Mouse (Mus musculus): Measurements from ENCODE around the gene V1ra8.
"Not testable (repeated sequence)": the region's sequence is repeated elsewhere in the genome, so short reads cannot be mapped to it uniquely, and the experiment has no call there.

Gene V1ra8

DNA sequence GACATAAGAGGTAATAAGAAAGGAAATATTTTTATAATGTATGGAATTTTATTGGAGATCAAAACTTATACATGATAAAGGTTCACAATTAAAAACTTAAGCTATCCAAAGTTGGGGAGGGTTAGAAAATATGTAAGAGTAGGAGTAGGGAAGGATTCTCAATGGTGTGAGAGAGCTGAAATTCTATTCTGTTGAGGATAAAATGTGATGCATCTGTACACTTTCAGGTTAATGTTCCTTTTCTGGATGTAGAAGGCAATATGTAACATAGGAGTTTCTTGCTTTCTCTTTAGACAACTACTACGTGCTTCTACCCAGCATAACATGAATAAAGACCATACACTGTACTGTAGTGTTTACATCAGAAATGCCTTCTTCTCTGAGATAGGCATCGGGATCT is at the start of gene V1ra8:
Gene V1ra8, plus strand, starts transcription at position 301 of the 400 bp plus-strand sequence.
- not testable (repeated sequence) for DNase-seq (ENCODE audit: low read depth, low spot score)

DNA sequence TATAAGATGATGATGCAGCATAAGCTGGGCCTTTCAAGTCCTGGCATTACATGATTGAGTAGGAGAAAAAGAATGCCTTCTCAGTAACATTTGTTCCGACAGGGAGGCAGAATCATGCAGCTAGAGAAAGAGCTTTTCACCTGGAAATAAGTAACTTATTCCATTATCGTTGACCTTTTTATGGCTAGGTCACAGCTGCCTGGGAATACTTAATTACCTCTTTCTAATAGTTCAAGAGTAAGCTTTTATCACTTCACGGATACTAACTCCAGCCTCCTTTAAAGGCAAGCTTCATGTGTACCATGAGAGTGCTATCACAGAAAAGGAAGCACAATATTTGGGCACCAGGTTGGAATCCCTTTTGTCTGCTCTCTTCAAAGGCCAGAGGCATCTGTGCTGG is 42.5 kb upstream of the V1ra8 start:
- no peak for DNase-seq (ENCODE audit: low read depth, low spot score)

DNA sequence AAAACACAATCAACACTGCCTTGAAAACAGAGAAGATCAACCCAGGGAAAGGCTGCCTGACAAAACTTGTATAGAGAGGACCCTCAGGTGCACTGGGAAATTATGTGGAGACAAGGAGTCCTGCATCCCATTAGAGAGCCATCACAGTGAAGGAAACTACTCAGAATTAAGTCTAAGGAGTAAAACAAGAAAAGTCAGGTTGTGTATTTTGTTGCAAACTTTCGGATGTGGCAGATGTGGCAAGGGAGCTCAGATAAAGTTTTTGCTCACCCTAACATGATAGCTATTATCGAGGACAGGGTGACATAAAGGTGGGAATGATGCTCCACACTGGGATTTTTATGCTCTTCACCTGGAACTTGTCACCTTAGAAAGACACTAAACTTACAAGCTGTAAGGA is 28.1 kb upstream of the V1ra8 start, which contains the start of gene Vmn1r52:
Gene Vmn1r52, plus strand, starts transcription at position 301 of the 400 bp plus-strand sequence.
- no peak for DNase-seq (ENCODE audit: low read depth, low spot score)

DNA sequence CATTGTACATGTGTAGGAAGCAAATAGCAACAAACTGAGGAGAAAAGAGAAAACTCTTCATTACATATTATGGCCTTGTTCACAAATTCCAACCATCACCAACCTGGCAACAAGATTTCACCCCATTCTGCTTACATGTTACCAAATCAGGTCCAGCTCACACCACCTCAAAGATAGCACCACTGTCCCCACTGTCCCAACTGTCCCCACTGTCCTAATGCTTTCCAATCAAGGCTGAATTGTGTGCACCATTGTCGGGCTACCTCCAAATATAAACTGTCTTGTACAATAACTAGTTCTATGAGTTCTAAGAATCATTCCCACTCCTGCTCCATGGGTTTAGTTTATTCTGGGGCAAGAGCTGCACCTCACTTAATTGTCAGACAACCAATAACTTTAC is 21.7 kb downstream of the V1ra8 start, which contains the start of gene Vmn1r53:
Gene Vmn1r53, minus strand, starts transcription at position 101 of the 400 bp plus-strand sequence.
- DNase-seq (ENCODE audit: low read depth, low spot score) = no peak

DNA sequence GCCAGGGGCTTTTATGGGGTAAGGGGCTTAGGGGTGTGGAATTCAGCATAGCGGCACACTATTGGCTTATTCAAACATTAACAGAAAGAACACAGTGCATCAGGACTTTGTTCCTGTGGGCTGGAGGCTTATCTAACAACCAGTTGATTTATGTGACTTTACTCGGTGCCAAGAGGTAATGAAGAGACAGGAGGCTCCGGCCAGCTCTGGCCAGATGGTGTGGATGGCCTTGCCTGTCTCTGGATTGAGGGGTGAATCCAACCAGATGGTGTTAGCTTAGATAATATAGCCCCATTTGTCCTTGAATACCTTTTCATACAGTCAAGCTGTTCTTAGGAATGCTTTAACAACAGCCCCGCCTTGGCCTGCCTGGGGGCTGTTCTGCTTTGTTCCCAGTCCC is 29.5 kb downstream of the V1ra8 start:
- not testable (repeated sequence) for DNase-seq (ENCODE audit: low read depth, low spot score)

DNA sequence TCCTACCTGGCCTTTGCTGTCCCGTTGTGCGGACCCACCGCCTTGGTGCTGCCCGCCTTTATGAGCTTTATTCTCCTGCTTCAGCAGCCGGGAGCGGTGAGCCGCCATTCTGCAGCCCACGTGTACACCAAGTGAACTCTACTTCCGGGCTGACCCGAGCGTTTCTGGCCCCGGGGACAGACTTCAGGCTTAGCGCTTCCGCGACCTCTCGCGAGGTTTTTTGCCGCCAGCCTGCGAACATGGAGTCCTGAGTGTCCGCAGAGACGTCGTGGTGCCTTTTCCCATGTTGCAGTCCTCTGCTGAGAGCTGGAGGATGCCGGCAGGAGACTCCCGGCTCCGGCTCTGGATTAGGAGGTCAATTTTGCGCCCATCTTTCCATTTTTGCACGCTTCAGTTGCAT is 30.1 kb downstream of the V1ra8 start:
- DNase-seq (ENCODE audit: low read depth, low spot score) = no peak

DNA sequence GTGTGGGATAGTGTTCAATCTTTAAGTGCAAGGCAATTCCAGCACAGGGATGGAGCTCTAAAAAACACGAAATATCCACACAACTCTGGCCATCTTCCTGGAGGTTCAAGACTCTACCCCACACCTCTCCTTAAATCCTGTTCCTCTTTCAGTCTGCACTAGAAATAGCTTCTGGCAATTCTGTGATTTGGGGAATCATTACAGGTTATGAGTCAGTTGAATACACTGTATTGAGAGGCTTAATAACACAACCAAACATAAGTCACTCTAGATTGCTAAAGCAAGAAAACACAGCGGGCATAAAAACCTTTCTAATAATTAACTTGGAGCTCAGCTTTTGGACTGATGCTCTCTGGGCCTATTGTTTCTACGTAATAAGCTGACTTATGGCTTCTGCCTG is 41.4 kb downstream of the V1ra8 start:
- DNase-seq (ENCODE audit: low read depth, low spot score) = no peak

DNA sequence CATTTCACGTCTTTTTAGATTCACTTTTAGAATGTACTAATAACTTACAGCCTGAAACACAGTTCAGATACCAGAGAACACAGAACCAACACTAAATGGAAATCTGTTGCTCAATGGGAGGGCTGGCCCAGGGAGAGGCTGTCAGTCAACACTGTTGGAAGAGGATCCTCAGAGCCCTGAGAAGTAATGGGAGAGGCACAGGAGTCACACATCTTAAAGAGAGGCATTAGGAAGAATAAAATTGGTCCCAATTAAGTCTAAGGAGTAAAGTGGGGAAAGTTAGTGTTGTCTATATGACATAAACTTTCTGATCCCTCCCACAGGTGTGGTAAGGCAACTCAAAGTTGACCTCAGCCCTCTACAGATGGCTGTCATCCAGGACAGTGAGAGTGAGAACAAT is 43.4 kb downstream of the V1ra8 start, which contains the start of gene Vmn1r54:
Gene Vmn1r54, plus strand, starts transcription at position 301 of the 400 bp plus-strand sequence.
- no peak for DNase-seq (ENCODE audit: low read depth, low spot score)

All from forelimb bud, embryonic 11.5 days (tissue).